Mouse (Mus musculus) brain, embryonic 18.5 days (tissue): ENCODE data around the gene Ntn5.
A peak's percentile ranks its signal among the peaks of the same experiment; 100 is the strongest.

ENCODE experiments used
- DNase-seq: peaks from one replicate; pipeline ENCODE4 v3.0.0-alpha.2; 2012; ENCODE audit warnings: low read depth, low spot score

Ntn5 gene

DNA sequence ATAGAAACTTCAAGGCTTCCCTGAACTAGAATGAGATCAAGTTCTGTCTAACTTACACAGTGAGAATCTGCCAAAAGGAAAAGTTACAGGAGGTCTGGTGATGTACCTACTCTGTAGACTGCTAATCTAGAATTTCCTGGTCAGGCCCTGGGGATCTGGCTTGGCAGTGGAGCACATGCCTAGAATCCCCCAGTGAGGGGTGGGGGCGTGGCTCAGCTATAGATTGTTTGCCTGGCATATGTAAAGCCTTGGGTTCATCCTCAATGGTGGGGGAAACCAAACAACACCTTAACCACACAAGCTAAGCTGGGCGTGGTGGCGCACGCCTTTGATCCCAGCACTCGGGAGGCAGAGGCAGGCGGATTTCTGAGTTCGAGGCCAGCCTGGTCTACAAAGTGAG is 14.1 kb downstream of the Ntn5 start:
- no peak for DNase-seq

DNA sequence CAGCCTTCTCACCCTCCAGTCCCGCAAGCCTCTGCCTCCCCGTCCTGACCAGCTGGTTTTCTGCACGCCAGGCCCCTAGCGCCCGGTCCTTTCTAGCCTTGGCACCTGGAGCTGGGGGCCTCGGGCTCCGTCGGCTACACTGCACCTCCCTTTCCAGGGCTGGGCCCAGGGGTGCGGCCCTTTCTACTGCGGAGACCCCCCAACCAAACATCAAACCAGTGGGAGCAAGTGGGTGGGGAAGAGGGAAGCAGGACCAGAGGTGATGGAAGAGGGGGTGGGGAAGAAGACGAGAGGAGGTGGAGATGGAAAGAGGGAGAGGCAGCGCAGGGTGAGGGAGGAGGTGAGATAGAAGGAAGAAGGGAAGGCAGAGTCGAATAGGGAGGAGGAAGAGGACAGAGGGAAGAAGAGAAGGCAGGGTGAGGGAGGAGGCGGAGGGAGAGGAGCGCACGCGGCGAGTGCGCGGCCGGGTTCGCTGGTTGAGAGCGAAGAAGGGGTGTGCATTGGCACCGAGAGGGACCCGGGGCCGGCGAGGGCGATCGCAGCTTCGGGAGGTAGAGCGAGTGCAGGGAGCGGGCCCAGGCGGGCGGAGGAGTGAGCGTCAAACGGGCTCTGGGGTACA is 15.8 kb downstream of the Ntn5 start, which contains the start of gene Car11:
TSS of gene Car11 (plus strand) at position 321 of the 619 bp plus-strand sequence.
- no peak for DNase-seq

DNA sequence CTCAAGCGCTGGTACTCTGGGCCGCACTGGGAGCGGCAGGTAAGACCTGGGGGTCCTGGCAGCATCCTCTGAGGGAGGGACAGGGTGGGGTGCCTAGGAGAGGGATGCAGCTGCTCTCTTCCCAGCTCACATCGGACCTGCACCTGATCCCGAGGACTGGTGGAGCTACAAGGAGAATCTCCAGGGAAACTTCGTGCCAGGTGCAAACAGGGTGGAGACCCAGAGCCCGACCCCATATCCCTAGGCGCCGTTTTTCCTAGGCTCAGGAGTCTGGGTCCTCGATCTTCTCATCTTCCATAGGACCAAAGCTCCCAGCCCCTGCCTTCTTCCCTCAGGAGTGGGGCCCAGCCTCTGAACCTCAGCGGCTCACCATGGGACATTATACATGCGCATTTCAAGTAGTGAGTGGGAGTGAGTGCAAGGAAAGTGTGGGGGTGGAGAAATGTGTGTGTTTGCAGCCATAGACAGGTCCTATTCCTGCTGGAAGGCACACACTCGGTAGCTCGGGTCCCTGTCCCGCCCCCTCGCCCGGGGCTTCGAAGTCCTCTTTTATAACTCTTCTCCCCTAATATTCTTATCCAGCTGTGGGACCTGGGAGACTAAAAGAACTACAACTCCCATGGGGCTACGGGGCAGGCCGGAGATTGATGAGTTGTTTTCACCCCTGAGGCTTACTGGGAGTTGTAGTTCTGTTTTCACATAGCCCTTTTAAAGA is 16.6 kb downstream of the Ntn5 start:
- DNase-seq = no peak

DNA sequence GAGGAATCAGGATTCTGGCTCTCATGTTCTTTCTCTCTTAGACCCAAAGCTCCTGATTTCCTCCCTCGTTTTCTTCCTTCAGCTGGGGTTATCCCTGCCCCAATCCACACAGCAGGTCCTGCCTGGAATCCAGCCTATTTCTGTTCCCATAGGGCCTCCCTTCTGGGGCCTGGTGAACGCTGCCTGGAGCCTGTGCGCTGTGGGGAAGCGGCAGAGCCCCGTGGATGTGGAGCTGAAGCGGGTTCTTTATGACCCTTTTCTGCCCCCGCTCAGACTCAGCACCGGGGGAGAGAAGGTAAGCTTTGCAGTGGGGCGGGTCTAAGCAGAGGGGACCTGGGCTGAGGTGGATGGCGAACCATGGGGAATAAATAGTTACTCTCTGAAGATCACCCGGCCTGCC is 17.2 kb downstream of the Ntn5 start:
- no peak for DNase-seq

DNA sequence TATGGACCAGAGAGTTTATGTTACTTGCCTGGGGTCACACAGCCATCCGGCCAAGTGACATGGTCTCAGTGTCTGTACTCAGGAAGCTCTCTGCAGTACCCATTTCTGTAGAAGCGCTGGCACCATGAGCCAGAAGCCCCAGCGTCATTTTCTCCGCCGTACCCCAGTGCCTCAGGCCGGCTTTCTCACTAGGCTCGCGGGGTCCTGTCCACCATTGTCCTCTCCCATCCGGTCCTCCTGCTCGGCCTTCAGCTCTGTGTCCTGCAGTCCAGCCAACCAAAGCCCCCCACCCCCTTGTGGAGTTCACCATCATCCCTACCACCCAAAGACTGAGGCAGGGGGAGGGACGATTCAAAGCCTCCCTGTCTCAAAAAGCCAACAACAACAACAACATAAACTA is 17.8 kb downstream of the Ntn5 start:
- DNase-seq = no peak

DNA sequence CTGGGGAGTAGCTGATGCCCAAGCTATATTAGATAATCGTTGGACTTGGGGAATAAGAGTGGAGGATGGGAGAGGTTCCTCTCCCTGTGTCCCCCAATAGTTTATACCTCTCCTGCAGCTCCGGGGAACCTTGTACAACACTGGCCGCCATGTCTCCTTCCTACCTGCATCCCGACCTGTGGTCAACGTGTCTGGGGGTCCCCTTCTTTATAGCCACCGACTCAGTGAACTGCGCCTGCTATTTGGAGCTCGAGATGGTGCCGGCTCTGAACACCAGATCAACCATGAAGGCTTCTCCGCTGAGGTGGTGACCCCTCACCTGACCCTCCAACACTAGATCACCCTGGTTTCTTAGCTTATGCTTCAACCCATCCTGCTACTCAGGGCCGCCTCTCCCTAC is 18.5 kb downstream of the Ntn5 start:
- no peak for DNase-seq

DNA sequence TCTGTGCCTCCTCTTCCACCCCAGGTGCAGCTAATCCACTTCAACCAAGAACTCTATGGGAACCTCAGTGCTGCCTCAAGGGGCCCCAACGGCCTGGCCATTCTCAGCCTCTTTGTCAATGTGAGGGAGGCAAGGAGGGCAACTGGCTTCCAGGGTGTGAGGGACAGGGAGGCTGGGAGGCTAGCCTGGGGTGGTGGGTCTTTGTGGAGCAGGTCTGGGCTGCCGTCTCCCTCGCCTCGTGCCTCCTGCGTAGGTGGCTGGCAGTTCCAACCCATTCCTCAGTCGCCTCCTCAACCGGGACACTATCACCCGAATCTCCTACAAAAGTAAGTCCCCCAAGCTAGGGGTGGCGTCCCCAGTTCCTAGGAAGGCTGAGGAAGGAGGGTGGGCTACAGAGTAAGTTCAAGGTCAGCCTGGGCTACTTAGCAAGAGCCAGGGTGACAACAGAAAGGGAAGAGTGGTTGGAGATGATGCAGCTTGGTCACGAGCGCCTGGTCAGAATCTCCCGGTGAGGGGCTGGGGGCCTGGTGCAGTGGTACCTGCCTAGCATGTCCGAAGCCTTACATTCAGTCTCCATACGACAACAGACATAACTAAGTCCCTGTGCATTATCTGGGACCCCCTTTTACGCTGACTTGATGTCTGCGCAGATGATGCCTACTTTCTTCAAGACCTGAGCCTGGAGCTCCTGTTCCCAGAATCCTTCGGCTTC is 19.1 kb downstream of the Ntn5 start:
- no peak for DNase-seq

DNA sequence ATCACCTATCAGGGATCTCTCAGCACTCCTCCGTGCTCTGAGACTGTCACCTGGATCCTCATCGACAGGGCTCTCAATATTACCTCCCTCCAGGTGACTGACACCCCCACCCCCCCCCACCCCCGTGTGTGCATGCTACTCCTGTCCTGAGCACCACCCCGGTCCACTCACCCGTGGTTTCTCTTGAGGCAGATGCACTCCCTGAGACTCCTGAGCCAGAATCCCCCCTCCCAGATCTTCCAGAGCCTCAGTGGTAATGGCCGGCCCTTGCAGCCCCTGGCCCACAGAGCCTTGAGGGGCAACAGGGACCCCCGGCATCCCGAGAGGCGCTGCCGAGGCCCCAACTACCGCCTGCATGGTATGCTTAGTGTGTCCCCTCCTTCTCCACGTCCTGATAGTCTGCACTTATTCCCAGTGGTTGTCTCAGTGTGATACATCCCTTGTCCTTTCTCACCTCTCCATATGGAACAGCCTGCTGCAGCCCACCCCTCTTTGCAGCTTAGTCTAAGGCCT is 19.8 kb downstream of the Ntn5 start:
- DNase-seq = no peak

DNA sequence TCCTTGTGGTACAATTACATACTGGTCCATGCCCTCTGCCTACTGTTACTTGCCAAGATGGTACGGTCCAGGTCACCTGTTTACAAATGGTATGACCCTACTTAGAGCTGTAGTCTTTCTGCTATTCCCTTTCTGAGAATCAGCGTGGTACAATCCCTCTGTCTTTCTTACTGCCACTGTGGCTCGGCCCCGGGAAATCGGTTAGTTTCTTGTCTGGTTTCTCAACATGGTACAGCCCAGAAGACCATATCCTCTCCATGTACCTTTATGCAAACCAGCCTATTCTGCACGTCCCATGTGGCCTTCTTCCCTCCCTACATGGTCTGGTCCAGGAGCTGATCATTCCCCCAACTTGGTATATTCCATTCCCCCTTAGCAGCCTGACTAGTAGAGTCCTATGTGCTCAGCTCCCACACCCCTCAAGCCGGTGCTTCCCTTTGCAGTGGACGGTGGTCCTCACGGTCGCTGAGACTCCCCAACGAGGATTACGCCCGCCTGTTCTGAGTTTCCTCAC is 20.3 kb downstream of the Ntn5 start:
- DNase-seq = peak; percentile 82

DNA sequence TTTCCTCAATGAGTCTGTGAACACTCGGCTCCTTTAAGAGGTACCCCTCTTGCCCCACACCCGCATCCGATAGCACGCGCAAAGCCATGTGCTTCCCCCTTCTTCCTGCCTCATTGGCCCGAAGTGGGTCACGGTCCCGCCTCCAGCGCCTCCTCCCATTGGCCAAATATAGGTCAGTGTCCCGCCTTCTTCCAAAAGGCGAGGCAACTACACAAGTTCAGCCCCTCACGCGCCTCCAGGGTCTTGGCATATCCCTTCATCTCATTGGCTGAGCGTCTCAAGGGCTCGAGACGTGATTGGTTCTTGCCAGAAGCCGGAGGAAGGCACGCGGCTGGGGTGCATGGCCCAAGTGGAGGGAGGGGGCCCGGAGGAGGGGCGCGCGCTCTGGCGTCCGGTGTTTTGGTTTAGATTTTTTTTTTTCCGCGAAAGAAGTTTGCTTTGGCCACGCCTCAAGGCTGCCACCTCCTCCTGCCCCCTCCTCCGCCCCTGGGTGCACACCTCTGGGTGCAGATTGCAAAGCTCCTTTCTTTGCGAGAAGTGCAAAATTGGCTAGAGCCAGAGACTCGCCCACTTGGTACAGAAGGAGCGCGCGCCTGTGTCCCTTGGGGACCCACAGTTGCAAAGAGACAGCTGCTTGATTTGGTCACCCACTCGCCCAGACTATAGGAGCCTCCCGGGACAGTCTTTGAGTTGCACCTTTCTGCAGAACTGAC is 21.1 kb downstream of the Ntn5 start, which contains the start of gene Dbp:
TSS of gene Dbp (plus strand) at position 359 of the 713 bp plus-strand sequence.
- DNase-seq = peak; percentile 99

DNA sequence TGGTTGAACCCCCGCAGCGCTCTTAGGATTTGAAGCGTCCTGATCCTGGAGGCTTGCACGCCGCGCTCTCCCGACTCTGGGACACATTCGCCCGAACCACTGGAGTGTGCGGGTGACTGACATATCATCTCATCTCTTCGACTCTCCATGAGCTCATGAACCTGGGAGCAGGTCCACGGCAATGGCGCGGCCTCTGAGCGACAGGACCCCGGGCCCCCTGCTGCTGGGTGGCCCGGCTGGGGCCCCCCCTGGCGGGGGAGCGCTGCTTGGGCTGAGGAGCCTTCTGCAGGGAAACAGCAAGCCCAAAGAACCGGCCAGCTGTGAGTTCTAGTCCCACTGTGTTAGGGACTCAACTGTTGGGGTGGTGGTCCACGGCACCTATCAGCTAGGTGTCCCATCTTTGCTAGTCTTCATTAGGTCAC is 21.6 kb downstream of the Ntn5 start:
- DNase-seq = no peak

DNA sequence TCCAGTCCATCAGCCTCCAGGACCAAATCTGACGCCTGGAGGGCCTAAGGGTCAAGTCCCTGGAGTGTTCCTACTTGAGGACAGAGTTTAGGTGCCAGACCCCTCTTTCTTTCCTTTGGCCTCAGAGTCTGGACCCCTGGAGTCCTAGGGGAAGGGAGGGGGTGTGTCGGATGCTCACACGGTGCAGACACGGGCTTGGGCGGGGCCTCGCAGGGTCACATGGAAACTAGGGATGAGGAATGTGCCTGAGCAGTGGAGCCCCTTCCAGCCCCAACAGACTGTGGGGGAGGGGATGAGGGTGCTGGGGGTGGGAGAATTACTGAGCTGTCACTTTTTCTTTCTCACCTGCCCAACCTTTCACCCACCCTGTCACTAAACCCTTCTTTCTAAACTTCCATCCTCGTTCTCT is 22.1 kb downstream of the Ntn5 start:
- DNase-seq = no peak

DNA sequence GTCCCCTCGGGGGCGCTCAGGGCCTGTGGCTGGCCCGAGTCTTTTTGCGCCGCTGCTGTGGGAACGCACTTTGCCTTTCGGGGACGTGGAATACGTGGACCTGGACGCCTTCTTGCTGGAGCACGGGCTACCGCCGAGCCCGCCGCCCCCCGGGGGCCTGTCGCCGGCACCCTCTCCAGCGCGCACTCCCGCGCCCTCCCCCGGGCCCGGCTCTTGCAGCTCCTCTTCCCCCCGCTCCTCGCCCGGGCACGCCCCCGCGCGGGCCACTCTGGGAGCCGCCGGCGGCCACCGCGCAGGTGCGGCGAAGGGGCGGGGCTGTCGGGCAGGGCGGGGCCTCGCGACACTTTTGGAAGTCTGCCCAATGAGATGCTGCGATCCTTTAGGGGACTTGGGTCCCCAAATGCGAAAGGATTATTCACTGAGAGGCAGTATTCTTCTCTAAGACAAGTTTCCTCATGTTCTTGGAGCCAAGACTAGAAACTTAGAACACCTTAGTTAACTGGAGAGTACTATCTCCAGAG is 23.0 kb downstream of the Ntn5 start:
- DNase-seq = no peak

DNA sequence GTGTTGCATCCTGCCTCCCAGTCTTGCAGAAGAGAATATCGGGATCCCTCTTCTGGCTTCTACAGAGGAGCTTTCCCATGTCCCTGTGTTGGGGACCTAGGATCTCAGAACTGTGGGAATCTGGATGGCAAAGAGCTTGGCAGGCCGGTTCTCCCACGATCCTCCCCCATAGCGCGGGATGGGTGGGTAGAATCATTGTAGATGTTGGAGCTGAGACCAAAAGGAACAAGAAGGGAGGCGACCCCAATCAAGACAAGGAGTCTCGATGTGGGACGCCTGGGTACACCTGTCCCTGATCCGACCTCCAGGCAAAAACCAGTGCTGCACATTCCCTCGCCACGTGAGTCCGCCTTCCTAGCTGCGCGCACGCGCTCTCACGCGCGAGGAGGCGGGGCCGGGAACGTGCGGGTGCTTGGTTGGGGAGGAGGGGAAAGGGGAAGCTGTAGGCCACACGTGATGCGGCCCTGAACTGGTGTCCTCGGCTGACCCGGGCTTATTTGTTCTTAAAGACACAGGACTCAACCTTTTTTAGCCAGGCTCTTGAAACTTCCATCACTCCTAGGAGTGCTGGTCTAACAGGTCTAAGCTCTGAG is 23.6 kb downstream of the Ntn5 start:
- DNase-seq = no peak

DNA sequence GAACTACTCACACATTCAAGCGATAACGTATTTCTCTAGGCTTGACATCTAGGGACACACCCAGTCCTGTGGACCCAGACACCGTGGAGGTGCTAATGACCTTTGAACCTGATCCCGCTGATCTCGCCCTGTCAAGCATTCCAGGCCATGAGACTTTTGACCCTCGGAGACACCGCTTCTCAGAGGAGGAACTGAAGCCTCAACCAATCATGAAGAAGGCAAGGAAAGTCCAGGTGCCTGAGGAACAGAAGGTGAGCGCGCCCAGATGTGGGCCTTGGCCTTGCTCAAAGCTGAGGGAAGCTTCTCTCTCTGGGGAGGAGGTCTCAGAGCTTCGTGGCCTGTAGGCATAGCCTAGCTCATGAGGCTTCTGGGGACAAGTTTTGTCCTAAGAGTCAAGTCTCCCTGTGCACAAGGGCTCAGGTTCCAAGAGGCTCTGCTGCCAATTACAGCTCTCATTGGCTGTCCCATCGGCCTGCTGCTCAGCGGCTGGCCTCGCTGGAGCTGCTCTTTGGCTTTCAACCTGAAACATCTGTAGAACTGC is 24.5 kb downstream of the Ntn5 start:
- DNase-seq = no peak

DNA sequence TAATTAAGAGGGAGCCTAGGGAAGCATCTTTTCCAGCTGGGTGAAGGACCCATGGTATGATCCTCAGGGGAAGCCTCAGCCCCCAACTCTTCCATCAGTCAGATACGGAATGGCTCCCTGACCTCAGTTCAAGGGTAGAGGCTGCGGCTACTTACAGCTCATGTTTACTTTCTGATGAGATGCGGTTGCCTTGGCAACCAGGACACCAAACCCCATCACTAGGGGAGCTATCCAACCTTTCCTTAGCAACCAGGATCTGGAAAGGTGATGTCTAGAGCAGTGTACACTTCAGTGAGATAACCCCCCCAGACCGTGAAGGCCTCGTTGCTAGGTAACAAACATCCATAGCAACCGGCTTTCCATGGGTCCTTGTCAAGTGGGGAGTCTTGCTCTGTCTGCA is 25.2 kb downstream of the Ntn5 start:
- DNase-seq = no peak

DNA sequence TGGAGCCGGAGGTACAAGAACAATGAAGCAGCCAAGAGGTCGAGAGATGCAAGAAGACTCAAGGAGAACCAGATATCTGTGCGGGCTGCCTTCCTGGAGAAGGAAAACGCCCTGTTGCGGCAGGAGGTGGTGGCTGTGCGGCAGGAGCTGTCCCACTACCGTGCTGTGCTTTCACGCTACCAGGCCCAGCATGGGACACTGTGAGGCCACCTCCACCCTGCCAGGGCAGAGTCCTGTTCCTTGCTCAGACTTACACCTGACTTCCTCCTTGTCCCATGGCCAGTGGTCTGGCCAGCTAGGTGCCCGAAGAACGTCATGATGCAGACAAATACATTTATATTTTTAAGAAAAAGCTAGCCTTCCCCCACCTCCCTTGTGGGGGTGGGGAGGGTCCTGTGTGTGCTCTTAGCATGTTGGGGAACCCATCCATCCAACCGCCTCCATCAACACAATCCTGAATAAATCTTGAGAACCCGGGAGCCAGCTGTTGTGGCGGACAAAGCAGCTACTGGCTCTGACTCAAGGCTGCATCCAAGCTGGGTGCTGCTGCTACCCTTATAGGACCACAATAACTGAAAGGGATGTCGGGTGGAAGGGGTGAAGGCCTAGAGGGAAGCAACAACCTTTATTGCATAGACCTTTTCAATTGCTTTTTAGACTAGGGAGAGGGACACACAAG is 26.0 kb downstream of the Ntn5 start:
- no peak for DNase-seq

DNA sequence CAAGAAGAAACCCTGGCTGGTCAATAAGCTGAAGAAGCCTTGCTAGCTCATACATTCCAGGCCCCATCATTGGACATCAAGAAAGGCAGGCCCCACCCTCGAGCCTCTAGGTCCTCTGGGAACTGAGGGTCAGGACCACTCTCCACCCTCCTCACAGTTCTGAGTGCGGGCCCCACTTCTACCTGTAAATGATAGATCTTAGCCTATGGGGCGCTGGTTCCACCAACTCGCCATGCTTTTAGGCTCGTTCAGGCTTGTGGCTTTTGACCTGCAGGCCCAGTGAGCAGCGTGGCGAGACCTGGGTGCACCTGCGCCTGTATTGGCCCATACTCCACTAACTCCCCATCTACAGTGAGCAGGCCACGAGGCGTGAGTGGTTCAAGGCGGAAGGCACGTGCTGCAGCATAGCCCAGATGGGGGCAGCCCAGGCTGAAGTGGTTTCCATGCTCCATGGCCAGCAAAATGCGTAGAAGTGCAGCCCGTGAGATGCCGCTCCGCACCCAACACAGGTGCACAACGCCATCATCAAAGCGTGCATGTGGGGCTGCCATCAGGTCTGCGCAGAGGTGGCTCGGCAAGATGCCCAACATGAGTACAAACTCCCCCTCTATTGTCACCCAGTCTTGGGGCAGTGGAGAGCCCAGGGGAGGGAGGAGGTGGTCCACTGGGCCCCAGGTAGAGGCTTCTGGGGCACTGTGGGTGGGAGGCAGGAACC is 26.8 kb downstream of the Ntn5 start:
- no peak for DNase-seq

DNA sequence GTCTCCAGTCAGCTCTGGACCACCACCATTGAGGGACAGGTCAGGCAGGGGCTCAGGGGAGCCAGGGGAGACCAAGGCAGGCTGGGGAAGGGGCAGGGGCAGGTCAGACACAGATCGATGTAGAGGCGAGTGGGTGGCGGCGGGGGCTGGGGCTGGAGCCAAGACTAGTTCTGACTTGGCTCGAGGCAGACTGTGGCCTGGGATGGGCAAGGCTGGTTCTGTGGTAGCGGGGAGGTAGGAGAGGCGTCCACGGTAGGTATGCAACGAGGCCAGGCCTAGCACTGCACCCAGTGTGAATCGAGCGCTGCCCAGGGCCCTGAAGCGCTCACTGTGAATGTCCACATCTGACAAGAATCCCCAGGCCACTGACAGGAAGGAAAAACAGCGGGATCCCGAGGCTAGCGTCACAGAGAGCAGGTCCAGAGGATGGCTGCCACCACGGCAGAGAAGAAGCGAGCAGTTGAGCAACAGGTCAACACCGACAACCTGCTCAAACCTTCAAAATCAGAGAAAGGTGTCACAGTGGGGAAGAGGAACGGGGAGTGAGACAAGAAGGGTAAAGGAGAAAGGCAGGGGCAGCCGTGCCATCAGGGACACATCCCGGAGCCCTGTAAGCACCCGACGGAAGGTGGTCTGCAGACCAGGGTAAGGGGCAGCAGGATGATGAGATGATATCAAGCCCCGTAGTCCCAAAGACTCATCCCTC is 27.6 kb downstream of the Ntn5 start:
- no peak for DNase-seq
